Mouse (Mus musculus) kidney, adult 11 months (tissue): ENCODE data around the gene Syna.
A peak's percentile ranks its signal among the peaks of the same experiment; 100 is the strongest.

Source experiments
- DNase-seq: peaks from one replicate; pipeline ENCODE4 v3.0.0; 2022

The Syna gene

GRCm38 (mm10) chr5:134565696-134566095 is 5.7 kb upstream of the Syna start:
- no peak for DNase-seq

GRCm38 (mm10) chr5:134564272-134564671 is 4.3 kb upstream of the Syna start:
- DNase-seq: no peak

GRCm38 (mm10) chr5:134560450-134561171 is 640 bp upstream of the Syna start:
- no peak for DNase-seq

GRCm38 (mm10) chr5:134555463-134556164 is 4.4 kb downstream of the Syna start:
- DNase-seq: peak; percentile 85

GRCm38 (mm10) chr5:134553951-134554546 is 5.9 kb downstream of the Syna start:
- peak; percentile 30 for DNase-seq

GRCm38 (mm10) chr5:134552110-134552972 is 7.6 kb downstream of the Syna start, which contains the start of gene Clip2:
TSS of gene Clip2 (minus strand) at chr5:134552434.
- DNase-seq: peak; percentile 98

- peak; percentile 49 for DNase-seq
Observed at GRCm38 (mm10) chr5:134551233-134552109, 8.5 kb downstream of the Syna start.

- DNase-seq: peak; percentile 45
Observed at GRCm38 (mm10) chr5:134550836-134551232, 9.1 kb downstream of the Syna start.

GRCm38 (mm10) chr5:134549640-134550168 is 10.3 kb downstream of the Syna start:
- DNase-seq: no peak

GRCm38 (mm10) chr5:134548306-134548705 is 11.7 kb downstream of the Syna start:
- DNase-seq: peak; percentile 74

GRCm38 (mm10) chr5:134546790-134547189 is 13.2 kb downstream of the Syna start:
- DNase-seq: no peak

GRCm38 (mm10) chr5:134545242-134545629 is 14.7 kb downstream of the Syna start:
- DNase-seq: no peak

- DNase-seq: no peak
Observed at GRCm38 (mm10) chr5:134544516-134545241, 15.3 kb downstream of the Syna start.

- DNase-seq: peak; percentile 85
Observed at GRCm38 (mm10) chr5:134541640-134542039, 18.3 kb downstream of the Syna start.

GRCm38 (mm10) chr5:134540881-134541280 is 19.1 kb downstream of the Syna start:
- peak; percentile 37 for DNase-seq

GRCm38 (mm10) chr5:134539891-134540290 is 20.1 kb downstream of the Syna start:
- DNase-seq: peak; percentile 42

GRCm38 (mm10) chr5:134536036-134536435 is 23.9 kb downstream of the Syna start:
- no peak for DNase-seq

GRCm38 (mm10) chr5:134532417-134532816 is 27.6 kb downstream of the Syna start:
- no peak for DNase-seq

- no peak for DNase-seq
Observed at GRCm38 (mm10) chr5:134531585-134531984, 28.4 kb downstream of the Syna start.

GRCm38 (mm10) chr5:134530830-134531229 is 29.1 kb downstream of the Syna start:
- DNase-seq: no peak

GRCm38 (mm10) chr5:134528488-134528887 is 31.5 kb downstream of the Syna start:
- DNase-seq: no peak
